Mouse (Mus musculus) left cerebral cortex, adult 2 months (tissue): ENCODE measurements around the gene Kif26a. TPM values are rescaled to one million over a fixed set of nuclear protein-coding genes. Genes with fewer than 3 reads are reported as not detected.
A peak's percentile ranks its signal among the peaks of the same experiment; 100 is the strongest.

Source experiments
- DNase-seq, 2 experiments: peaks; one replicate each; pipeline ENCODE4 v3.0.0; 2021 to 2022; ENCODE audit warnings: low spot score in 2 of 2, mixed read lengths in 1 of 2; ENCODE audit errors: extremely low spot score in 1 of 2
- H3K27ac ChIP-seq: fragments of 200-600 bp; 2 replicates; pipeline ENCODE4 v1.8.1; 2022
- H3K4me3 ChIP-seq: fragments of 200-600 bp; 2 replicates; pipeline ENCODE4 v1.8.1; 2022
- CTCF ChIP-seq: fragments of 200-600 bp; IDR thresholded peaks from 2 replicates; pipeline ENCODE4 v1.8.1; 2022; ENCODE audit warnings: antibody characterized with exemption, mild to moderate bottlenecking, moderate library complexity
- intact Hi-C: fragments of 180-260 bp; cut with DNase I; formaldehyde crosslinking; loops from one replicate; pipeline ENCODE4 v1.15.1; 2025
- total RNA-seq, 2 experiments: library from RNA; stranded (reverse); gene quantifications; 2 replicates each; pipeline ENCODE4 v1.2.3; 2021

Kif26a gene
- total RNA-seq, 2 experiments from 2014 or later, result 4.9 to 5.2 TPM

DNA sequence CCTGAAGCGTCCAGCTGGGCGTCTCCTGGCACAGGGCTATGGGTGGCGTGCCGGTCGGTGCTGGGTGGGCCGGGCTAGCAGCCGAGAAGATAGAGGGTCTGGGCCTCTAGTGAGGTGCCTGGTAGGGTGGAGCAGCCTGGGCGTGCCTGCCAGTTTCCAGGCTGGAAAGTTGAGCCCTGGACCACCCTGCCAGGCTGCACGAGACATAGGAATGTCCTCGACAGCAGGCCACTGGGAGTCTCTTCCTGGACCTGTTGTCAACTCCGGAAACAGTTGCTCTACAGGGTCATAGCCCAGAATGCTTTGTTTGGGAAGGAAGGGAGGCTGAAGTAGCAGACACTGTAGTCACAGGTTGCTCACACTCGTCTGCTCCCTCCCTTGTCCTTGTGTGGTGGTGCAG lies 7.6 kb downstream of the Kif26a start:
- Histone ChIP-seq H3K27ac (peak overlapping the region; percentile 47; the same call in 1 of the 2 replicates), H3K4me3 (no peak overlapping the region)
- no peak for TF ChIP-seq CTCF
- intact Hi-C loops, result no loop called here
- no peak for DNase-seq

DNA sequence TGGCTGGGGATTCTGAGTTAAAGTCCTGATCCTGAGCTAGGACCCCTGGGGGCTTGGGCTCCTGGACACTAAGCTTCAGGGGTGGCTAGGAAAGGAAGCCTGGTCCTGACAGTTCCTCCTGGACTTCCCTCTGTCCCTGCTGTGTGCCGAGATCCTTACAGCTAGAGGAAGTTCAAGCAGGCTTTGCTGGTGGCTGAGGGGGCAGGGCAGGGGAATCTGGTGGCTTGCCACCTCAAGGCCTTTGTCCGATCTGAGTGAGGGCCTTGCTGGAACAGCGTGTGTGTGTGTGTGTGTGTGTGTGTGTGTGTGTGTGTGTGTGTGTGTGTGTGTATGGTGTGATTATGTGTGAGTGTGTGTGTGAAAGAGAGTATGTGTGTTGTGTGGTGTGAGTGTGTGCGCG lies 8.5 kb downstream of the Kif26a start:
- no peak for DNase-seq
- no peak overlapping the region for H3K27ac ChIP-seq

DNA sequence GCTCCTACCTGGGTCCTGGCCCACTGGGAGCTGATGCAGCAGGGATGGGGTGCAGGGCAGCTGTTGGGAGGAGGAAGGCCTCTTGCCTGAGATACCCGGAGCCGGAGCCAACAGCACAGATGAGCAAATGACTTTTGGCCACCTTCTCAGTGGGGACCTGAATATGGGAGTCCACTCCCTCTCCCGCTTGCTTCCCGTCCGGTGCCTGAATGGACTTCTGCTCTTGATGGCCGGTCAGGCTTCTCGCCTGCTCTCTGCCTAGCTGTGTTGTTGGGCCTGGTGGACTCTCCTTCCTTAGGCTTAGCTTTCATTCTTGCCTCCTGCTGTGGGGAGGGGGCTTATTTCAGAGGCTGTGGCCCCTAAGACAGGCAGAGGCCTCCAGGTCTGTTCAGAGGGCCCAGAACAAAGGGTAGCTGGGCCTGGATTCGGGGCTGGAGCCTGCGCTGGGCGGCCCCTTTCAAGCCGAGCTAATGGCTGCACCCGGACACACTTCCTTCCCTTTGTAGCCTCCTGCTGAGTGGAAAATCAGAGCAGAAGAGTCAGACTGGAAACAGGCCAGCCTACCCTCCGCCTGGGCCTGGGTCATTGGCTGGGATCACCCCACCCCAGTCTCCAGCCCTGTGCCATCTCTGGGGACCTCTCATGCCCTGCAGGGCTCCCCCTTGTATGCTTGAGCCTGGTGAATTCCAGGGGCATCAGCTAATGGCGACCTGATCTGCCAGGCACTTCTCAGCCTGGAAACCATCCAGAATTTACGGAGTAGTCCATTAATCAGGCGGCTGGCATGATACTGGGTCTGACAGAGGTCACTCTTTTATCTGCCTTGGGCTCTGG lies 9.4 kb downstream of the Kif26a start:
- Histone ChIP-seq H3K27ac (peak overlapping the region; percentile 69), H3K4me3 (no peak overlapping the region)
- TF ChIP-seq CTCF, result no peak
- no peak for DNase-seq
- intact Hi-C loops, result no loop called here

More for the DNA sequence above, 8.5 kb downstream of the Kif26a start:
- TF ChIP-seq CTCF, result no peak
- H3K4me3 ChIP-seq, result no peak overlapping the region
- intact Hi-C loops, result no loop called here

DNA sequence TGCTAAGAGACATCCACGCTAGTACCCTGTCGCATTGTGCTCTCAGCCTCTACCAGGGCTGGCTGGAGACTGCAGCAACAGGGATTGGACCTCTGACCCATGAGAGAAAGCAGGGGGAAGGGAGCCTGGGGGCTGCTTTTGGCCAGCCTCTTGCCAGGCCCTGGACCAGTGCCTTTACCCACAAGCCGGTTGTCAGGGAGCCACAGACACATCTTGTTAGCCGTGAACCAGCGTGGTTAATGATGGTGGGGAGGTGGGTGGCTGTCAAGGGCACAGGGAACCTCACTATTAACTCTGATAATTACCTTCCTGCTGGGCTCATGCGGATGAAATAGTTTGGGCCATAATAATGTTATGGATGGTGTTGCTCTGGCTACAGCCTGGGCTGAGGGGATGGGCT lies 10.8 kb downstream of the Kif26a start:
- H3K4me3 ChIP-seq, result no peak overlapping the region
- no peak for TF ChIP-seq CTCF
- no peak overlapping the region for H3K27ac ChIP-seq
- no peak for DNase-seq
- intact Hi-C loops, result no loop called here

DNA sequence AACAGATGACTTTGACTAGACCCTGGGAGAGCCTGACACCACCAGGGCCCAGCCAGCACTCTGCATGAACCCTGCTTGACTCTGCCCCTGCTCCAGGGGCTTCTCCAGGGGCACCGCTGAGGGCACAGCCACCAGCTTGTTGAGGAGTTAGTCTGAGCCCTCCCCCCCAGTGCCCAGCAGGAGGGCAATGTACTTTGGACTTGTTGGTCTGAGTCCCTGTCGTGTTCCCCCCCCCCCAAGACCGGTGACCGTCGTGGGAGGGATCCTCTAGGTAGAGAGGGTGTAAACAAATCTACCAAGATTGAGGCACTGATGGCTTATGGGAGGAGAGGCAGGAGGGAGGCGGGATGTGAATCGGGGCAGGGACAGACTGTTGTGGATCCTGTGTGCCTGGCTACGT lies 12.2 kb downstream of the Kif26a start:
- intact Hi-C loops, result no loop called here
- Histone ChIP-seq H3K4me3 (no peak overlapping the region), H3K27ac (no peak overlapping the region)
- no peak for DNase-seq
- no peak for TF ChIP-seq CTCF

DNA sequence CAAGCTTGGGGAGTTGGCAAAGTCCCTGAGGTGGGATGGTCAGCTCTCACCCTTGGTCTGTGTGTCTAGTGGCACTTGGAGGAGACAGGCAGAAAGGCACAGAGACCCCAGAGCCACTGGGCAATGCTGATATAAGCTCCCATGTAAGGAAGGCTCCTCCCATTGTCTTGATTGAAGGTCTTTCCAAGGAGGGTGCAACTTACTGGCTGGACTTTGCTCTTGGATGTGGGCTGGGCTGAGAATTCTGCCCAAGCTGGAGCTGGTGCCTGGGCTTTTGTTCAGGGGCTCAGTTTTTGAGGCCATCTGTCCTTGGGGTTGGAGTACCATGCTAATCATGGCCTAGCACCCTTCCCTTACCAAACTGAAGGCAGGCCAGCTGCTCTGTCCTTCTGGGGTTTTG lies 12.8 kb downstream of the Kif26a start:
- DNase-seq, result no peak
- TF ChIP-seq CTCF, result no peak
- intact Hi-C loops, result no loop called here
- Histone ChIP-seq H3K27ac (no peak overlapping the region), H3K4me3 (no peak overlapping the region)

DNA sequence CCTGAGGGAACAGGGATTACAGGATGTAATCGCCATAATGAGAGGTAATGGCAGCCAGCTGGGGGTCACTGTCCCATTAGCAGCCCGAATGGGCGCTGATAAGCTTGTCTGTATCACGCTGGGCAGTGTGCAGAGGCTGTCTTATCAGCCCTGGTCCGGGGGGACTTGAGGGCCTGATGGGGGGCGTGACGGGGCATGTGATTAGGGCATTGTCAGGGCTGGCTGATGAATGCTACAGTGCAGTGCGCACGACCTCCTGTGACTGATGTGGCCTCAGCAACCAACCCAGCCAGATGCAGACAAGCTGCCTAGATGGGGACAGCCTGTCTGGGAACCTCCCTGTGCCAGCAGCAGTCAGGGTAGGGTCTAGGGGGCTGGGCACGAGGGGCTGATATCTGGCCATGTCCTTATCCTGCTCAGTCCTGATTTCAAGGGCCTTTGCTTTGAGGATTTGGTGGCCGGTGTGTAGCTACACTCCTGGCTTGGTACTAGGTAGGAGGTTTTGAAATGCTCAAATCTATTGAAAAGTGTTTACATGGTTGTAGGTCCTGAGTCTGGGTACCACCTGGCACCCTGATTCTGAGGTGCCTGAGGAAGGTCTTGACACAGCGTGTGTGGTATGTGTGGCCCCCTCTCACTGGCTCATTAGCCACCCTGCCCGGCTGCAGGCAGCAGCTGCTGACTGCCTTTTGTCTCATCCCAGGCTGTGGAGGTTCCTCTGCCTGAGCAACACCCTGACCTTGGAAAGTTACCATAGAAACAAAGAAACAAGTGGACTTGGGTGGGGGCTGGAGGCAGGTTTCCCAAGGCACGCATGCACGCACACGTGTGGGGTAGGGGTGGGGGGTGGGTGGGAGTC lies 18.2 kb downstream of the Kif26a start:
- no peak for TF ChIP-seq CTCF
- Histone ChIP-seq H3K4me3 (no peak overlapping the region), H3K27ac (no peak overlapping the region)
- intact Hi-C loops, result no loop called here
- no peak for DNase-seq

DNA sequence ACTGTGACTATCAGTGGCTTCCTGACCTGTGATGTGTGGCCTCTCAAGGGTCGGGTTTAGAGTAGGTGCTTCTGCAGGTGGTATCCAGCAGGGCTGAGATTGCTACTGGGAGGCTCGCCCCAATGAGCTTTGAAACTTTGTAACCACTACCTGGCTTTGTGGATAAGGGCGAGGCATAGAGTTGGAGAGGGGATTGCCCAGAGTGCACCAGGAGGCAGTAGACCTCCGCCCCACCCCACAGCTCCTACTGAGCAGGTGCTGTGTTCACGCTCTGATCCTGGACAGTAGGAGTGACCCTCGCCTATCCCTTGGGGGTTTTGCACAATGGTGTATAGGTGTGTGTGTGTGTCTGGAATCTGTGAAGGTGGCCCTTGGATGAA lies 18.8 kb downstream of the Kif26a start:
- DNase-seq, result no peak
- no peak for TF ChIP-seq CTCF
- Histone ChIP-seq H3K4me3 (no peak overlapping the region), H3K27ac (no peak overlapping the region)
- intact Hi-C loops, result no loop called here

DNA sequence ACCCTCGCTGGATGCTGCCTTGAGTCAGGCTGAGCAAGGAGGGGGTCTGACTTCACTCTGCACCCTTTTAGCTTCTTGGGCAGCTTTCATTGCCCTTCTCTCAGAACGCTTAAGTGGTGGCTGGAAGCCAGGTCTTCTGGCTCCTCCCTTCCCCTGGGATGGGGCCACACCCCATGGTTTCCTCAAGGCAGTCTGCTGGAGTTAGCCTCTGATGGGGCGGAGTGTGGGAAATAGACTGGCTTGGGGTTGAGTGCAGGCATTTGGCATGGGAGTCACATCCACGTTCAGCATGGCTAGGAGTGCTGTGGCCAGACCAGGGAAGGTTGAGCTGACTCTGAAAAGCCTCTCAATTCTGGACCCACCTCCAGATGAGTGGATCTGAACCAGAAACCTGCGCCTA lies 23.2 kb downstream of the Kif26a start:
- H3K27ac ChIP-seq, result no peak overlapping the region
- no peak overlapping the region for H3K4me3 ChIP-seq
- TF ChIP-seq CTCF, result no peak
- no peak for DNase-seq
- intact Hi-C loops, result no loop called here

DNA sequence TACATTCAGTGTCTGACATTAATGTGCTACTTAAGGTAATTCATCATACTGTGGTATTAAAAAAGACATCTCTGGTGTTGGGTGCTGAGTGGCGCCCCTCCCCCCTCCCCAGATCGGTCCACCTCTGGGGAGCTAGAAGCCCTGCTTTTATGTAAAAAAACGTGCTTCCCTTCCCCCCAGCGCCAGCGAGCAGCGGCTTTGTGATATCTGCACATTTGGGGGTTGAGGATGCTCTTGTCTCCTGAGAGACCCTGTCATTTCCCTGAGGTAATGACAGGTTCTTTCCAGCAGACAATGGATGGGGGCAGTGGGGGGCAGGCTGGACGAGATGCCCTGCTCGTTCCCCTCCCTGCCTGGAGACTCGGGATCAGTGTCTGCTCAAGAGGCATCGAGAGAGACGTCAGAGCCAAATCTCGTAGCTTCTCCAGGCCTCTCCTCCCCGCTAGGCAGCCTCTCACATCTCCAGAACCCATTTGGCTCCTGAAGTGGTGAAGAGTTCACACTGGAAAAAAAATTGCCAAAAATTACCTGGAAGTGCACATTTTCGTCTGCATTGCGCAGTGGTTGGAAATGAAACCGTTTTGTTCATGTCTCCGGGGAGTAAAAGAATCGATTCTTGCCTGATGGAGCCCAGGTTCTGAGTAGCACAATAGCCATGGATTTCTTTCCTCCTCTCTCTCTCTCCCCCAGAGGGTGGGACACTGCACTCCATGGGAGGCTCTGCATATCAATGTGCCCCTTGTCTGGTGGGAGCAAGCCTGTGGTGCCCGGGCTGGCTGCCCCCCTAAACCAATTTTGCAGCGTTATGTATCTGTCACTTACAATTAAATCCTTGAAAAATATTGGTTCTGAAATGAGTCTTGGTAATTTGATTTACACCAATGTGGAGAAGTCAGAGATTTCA lies 24.9 kb downstream of the Kif26a start:
- Histone ChIP-seq H3K27ac (no peak overlapping the region), H3K4me3 (no peak overlapping the region)
- intact Hi-C loops, result no loop called here
- no peak for TF ChIP-seq CTCF
- DNase-seq, result no peak

DNA sequence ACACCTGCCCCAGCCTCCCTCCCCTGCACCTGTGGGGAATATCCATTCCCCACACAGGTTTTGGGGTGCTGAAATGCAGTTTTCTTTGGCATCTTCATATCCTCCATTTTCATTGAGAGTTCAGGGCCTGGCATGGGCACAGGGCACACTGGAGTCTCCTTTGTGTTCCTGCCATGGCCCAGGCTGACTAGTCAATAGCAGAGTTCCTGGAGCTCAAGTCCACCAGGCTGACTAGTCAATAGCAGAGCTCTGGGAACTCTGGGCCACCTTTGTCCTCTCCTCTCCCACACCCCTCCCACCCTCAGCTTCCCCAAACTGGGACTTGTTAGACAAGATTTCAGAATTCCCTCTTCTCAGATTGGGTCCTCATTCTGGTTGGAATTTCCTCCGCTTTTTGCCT lies 25.6 kb downstream of the Kif26a start:
- intact Hi-C loops, result no loop called here
- no peak for TF ChIP-seq CTCF
- Histone ChIP-seq H3K4me3 (no peak overlapping the region), H3K27ac (no peak overlapping the region)
- no peak for DNase-seq
